Mouse (Mus musculus) heart, postnatal 0 days (tissue): ENCODE measurements at regions not wholly inside any gene's neighbourhood (a gene's known extent, or its start where the extent isn't known, plus 50 kb on each side); places are given as distances from the start of the nearest gene placed in this dataset.

Experiments used
- ATAC-seq: fragments of 200-750 bp; cut with Nextera tagmentation; 2 replicates; pipeline ENCODE4 v1.8.0; 2017; ENCODE audit warnings: low read depth, moderate number of reproducible peaks, moderate library complexity; ENCODE audit not compliant: insufficient read depth
- DNase-seq: peaks from one replicate; pipeline ENCODE4 v3.0.0-alpha.2; 2016; ENCODE audit warnings: low spot score
- H3K27ac ChIP-seq: fragments of 300-500 bp; sonication (generic); 2 replicates; pipeline ENCODE4 v1.5.1; 2014; ENCODE audit warnings: low read depth, mild to moderate bottlenecking
- H3K27me3 ChIP-seq: fragments of 300-500 bp; sonication (generic); 2 replicates; pipeline ENCODE4 v1.6.1; 2014; ENCODE audit warnings: low read length, mixed read lengths; ENCODE audit not compliant: control insufficient read depth, insufficient read depth
- H3K36me3 ChIP-seq: fragments of 300-500 bp; sonication (generic); replicated peaks from 2 replicates; pipeline ENCODE4 v1.6.1; 2014; ENCODE audit warnings: low read length, mixed read lengths; ENCODE audit not compliant: control insufficient read depth, insufficient read depth
- H3K4me1 ChIP-seq: fragments of 300-500 bp; sonication (generic); 2 replicates; pipeline ENCODE4 v1.6.1; 2014; ENCODE audit warnings: antibody characterized with exemption; ENCODE audit not compliant: control insufficient read depth, insufficient read depth
- H3K4me2 ChIP-seq: fragments of 300-500 bp; sonication (generic); 2 replicates; pipeline ENCODE4 v1.6.1; 2014; ENCODE audit warnings: low read depth, mild to moderate bottlenecking, low read length, moderate library complexity
- H3K4me3 ChIP-seq: fragments of 300-500 bp; sonication (generic); 2 replicates; pipeline ENCODE4 v1.5.1; 2014; ENCODE audit warnings: low read depth, low read length
- H3K9ac ChIP-seq: fragments of 300-500 bp; sonication (generic); replicated peaks from 2 replicates; pipeline ENCODE4 v1.6.1; 2014; ENCODE audit warnings: low read depth, low read length, mixed read lengths
- H3K9me3 ChIP-seq: fragments of 300-500 bp; sonication (generic); replicated peaks from 2 replicates; pipeline ENCODE4 v1.6.1; 2016; ENCODE audit warnings: low read length; ENCODE audit not compliant: control insufficient read depth
- CTCF ChIP-seq: IDR thresholded peaks from 2 replicates; pipeline ENCODE4 v1.5.1; 2016; ENCODE audit warnings: antibody characterized with exemption, control low read depth, low read depth
- EP300 ChIP-seq: IDR thresholded peaks from 2 replicates; pipeline ENCODE4 v1.6.1; 2016; ENCODE audit warnings: antibody characterized with exemption, low read depth
- WGBS: fragments of 180-500 bp; shearing (Covaris S2); extraction: QIAGEN DNeasy Blood & Tissue Kit; methylation state at CpG from one replicate; pipeline ENCODE4 v1.1.7; 2014; 5-methylcytosine and 5-hydroxymethylcytosine counted together

- Histone ChIP-seq H3K9ac (no peak overlapping the region), H3K4me1 (no peaks in the 10 kb centered on the region), H3K27me3 (no peaks in the 10 kb centered on the region), H3K27ac (0 out of 2 replicates have a peak overlapping the region, but pooled peaks have one; percentile 2), H3K36me3 (no peaks in the 10 kb centered on the region), H3K4me3 (no peak overlapping the region), H3K4me2 (0 out of 2 replicates have a peak overlapping the region, but pooled peaks have one; percentile 16), H3K9me3 (no peaks in the 10 kb centered on the region)
- 35% methylated on average over 13 of the region's 13 CpGs for WGBS
- peak; percentile 51; the same call in 1 of the 2 replicates for ATAC-seq
- DNase-seq = peak; percentile 41
- TF ChIP-seq EP300 (no peak), CTCF (no peak)
Observed at GRCm38 (mm10) chr7:83056101-83056935, 189.2 kb downstream of the Mex3b start.

- TF ChIP-seq EP300 = no peak
- no peak for DNase-seq
- WGBS = 32% methylated on average over 3 of the region's 3 CpGs
- Histone ChIP-seq H3K4me1 (no peaks in the 10 kb centered on the region), H3K4me2 (no peak overlapping the region), H3K9ac (no peak overlapping the region), H3K4me3 (no peak overlapping the region), H3K9me3 (no peaks in the 10 kb centered on the region), H3K27ac (no peak overlapping the region), H3K27me3 (no peaks in the 10 kb centered on the region), H3K36me3 (no peaks in the 10 kb centered on the region)
- ATAC-seq = no peak
Observed at GRCm38 (mm10) chr7:83060318-83060717, 193.2 kb downstream of the Mex3b start.

GRCm38 (mm10) chr7:83060733-83061132, 193.6 kb downstream of the Mex3b start:
- Histone ChIP-seq H3K27me3 (no peaks in the 10 kb centered on the region), H3K4me1 (no peaks in the 10 kb centered on the region), H3K4me2 (no peak overlapping the region), H3K9ac (no peak overlapping the region), H3K4me3 (no peak overlapping the region), H3K9me3 (no peaks in the 10 kb centered on the region), H3K36me3 (no peaks in the 10 kb centered on the region), H3K27ac (no peak overlapping the region)
- ATAC-seq (no peak), DNase-seq (no peak)
- TF ChIP-seq CTCF (no peak), EP300 (no peak)
- 66% methylated on average over 5 of the region's 5 CpGs for WGBS

GRCm38 (mm10) chr7:83061197-83061893, 194.2 kb downstream of the Mex3b start:
- Histone ChIP-seq H3K27ac (no peak overlapping the region), H3K4me2 (no peak overlapping the region), H3K36me3 (no peaks in the 10 kb centered on the region), H3K9me3 (no peaks in the 10 kb centered on the region), H3K4me3 (no peak overlapping the region), H3K4me1 (no peaks in the 10 kb centered on the region), H3K9ac (no peak overlapping the region), H3K27me3 (no peaks in the 10 kb centered on the region)
- ATAC-seq (no peak), DNase-seq (no peak)
- TF ChIP-seq EP300 (no peak), CTCF (no peak)
- WGBS = 59% methylated on average over 7 of the region's 7 CpGs

GRCm38 (mm10) chr7:83061894-83062477, 194.9 kb downstream of the Mex3b start:
- no peak for ATAC-seq
- no peaks in the 10 kb centered on the region for H3K27me3 ChIP-seq
- no peak overlapping the region for H3K4me3 ChIP-seq
- WGBS = 80% methylated on average over 6 of the region's 6 CpGs
- no peak overlapping the region for H3K4me2 ChIP-seq
- no peak overlapping the region for H3K9ac ChIP-seq
- H3K27ac ChIP-seq = no peak overlapping the region
- no peak for DNase-seq
- no peak for TF ChIP-seq EP300
- no peak for TF ChIP-seq CTCF
- H3K4me1 ChIP-seq = no peaks in the 10 kb centered on the region
- no peaks in the 10 kb centered on the region for H3K9me3 ChIP-seq
- no peaks in the 10 kb centered on the region for H3K36me3 ChIP-seq
